Mouse (Mus musculus) CD8-positive naive resting alpha-beta T cell, adult 2 months (primary cell): ENCODE measurements around the gene Med12.
"Not testable (repeated sequence)": the region's sequence is repeated elsewhere in the genome, so short reads cannot be mapped to it uniquely, and the experiment has no call there.

Source experiments
- DNase-seq, 2 experiments: peaks; one replicate each; pipeline ENCODE4 v3.0.0; 2022; ENCODE audit warnings: low read depth in 2 of 2, low spot score in 2 of 2

Med12 gene

GRCm38 (mm10) chrX:101299473-101300426, 25.9 kb downstream of the Med12 start:
- DNase-seq, result no peak

GRCm38 (mm10) chrX:101300427-101301030, 26.7 kb downstream of the Med12 start:
- DNase-seq, result no peak

DNA sequence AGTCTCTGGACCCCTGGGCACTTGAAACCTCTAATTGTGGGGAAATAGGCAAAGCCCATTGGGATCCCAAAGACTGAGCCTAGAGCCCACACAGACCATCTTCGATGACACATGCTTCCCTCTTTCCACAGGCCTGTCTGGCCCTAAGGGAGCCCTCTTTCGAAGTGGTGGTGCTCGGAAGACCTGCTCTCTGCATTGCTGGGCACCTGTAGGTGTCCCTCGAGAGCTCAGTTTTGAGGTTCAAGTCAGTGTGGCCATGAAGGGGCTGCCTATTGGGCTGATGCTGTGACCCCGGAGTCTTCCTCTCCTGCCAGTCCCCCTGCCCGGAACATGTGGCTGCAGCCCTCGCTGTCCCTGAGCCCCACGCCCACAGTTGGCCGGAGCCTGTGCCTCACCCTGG, 27.8 kb downstream of the Med12 start:
- DNase-seq, result no peak

- DNase-seq, result no peak
These were observed 30.8 kb downstream of the Med12 start for GRCm38 (mm10) chrX:101304646-101305045.

DNA sequence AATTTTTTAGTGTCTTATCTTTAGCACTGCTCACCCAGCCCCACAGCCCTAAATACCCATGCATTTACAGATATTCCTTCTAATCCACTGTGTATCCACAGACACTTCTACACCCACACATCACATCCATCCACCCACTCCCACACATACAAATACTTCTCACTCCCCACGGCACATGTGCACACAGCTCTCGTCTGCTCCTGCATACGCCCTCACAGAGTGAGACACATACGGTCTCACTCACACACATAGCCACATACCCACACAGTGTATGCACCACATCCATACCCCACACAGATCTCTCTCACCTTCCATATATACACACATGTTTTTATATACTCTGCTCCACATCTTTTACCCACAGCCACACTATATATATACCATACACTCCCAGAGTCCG, 35.5 kb downstream of the Med12 start:
- no peak for DNase-seq

- no peak for DNase-seq
These were observed 40.0 kb downstream of the Med12 start for GRCm38 (mm10) chrX:101313625-101314359.

- DNase-seq, result no peak
These were observed 45.9 kb downstream of the Med12 start for GRCm38 (mm10) chrX:101319775-101320174.

DNA sequence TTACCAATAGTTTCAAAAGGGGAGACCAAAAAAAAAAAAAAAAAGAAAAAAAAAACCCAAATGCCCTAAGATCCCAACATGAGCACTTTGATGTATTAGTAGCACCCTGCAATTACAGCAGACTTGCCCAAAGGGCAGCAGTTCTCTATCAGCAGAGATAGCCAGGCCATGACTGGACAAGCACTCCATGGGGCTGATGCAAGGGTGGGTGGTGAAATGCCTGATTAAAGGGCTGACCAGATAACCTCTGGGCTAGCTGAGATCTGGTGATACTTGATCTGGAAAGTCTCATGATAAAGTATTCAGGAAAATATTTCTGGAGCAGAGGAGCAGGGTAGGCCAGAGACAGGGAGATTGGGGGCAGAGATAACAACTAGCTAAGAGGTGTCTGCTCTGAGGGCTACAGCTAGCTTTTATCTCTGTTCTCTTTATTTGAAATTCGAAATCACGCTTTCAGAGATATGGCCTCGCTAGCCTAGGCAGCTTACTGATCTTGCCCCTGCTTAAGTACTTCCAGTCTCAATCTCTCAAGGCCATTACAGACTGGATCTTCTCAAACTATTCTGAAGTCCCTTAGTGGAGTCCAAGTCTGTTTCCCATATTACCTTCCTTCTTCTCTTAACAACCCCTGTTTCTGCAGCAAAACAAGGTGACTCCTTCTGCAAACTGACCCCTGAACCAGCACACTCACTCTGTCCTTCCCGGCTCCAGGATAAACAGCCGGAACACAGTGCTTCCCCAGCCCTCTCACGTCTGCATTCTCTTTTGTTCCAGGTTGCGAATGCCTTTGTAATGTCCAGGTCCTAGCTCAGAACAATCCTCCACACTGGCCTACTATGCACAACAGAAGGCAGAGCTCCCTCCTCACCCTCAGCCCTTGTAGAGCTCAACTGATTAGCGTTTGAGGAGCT, 52.4 kb downstream of the Med12 start:
- DNase-seq, result no peak

DNA sequence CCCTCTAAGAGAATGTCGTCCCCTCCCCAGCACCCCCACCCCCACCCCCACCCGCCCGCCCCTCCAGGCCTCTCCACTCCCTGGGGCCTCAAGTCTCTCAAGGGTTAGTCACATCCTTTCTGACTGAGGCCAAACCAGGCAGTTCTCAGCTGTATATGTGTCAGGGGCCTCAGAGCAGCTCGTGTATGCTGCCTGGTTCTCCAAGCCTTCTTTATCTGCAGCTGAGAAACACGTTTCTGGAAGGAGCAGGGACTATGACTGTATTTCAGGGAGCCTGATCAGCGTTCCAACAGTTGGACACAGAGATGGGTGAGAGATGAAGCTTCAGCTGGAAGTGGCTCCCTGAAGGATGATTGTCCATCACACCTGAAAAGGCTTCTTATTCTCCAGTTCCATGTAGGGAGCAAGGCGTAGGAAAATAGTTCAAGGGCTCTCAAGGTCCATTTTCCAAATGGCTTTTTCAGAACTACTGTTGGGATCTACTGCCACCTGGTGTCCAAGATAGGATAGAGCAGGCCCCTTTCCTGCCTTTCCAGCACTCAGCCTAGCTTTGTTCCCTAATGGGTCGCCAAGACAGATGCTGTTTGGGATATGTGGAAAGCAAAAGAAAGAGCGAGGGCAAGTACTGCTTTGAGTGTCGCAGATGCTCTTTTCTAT, 55.7 kb downstream of the Med12 start:
- DNase-seq, result peak; percentile 9 to 27

DNA sequence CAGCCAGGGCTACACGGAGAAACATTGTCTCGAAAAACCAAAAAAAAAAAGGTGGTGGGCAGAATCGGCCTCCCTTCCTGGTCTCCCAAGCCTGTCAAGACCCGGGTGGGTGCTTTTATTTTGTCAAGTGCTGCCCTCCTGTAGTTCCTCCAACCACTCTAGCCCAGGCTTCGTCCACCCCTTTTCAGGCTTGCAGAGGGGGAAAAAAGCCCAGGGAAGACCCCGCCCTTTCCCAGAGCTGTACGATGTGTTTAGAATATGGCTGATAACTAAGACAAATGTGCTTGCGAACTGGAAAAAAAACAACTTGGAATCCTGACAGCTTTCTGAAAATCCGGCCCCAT, 58.2 kb downstream of the Med12 start:
- no peak for DNase-seq

DNA sequence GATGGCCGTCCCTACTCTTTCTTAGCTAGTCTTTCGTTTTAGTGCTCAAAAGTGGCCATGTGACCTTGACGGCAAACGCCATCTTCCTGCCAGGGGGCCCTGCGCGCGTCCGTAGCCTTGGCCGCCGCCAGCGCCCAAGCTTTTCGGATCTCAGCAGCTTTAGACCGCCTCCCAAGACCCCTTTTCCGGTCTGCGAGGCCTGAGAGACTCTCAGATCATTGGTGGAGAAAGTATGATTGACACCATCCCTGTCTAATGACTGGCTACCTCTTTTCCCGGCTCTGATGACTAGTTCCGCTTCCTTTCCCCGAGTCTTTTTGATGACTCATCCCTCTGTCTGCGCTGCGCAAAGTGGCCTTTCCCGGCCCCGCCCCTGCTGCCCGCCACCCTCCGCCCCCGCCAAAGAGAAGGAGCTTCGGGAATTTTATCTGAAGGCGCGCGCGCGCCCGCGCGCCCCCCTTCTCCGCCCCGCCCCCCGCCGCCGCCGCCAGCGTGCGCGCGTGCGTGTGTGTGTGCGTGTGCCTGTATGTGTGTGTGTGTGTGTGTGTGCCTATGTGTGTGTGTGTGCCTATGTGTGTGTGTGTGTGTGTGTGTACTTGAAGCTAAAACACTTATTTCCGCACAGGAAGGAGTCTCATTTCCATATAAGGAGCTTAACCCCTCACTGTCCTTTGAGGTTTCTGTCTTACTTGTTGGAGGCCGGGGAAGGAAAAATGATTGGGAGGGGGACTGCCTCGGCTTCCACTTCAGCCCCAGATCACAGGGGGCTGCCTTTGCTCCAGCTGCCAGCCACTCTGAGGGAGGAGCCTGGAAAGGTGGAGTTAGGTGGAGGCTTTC, 58.8 kb downstream of the Med12 start:
- DNase-seq, result peak; percentile 72 to 75

- DNase-seq, result peak; percentile 11 to 26
These were observed 60.8 kb downstream of the Med12 start for GRCm38 (mm10) chrX:101334606-101335005.

GRCm38 (mm10) chrX:101338666-101339065, 64.8 kb downstream of the Med12 start:
- DNase-seq, result no peak

- not testable (repeated sequence) for DNase-seq
These were observed 69.0 kb downstream of the Med12 start for GRCm38 (mm10) chrX:101342837-101343236.

GRCm38 (mm10) chrX:101345456-101345855, 71.6 kb downstream of the Med12 start:
- DNase-seq, result no peak

DNA sequence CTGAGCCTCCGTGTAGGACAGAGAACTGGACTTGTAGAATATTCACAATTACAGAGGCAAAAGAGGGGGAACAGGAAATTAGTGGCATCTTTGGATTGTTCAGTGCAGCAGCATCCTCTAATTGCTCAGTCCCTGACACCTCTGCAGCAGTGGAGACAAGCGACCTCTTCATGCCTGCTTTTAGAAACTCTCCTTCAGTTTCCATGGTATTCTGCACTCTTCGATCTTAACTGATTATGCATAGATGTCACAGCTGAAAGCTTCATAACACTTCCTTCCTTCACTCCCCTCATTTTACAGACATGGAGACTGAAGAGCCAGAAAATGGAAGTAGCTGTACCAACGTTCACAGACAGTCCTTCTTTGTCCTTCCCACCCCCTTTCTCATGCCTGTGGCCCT, 72.6 kb downstream of the Med12 start:
- DNase-seq, result no peak
